Mouse (Mus musculus) E14TG2a.4 (cell line): ENCODE measurements around the gene 4930432M17Rik.

Source experiments
- CTCF ChIP-seq: conservative IDR thresholded peaks from 2 replicates; pipeline ENCODE4 v1.5.1; 2014; ENCODE audit warnings: low read length
- NANOG ChIP-seq: IDR thresholded peaks from 2 replicates; pipeline ENCODE4 v1.6.1; 2014; ENCODE audit warnings: borderline replicate concordance, low read length, mixed read lengths

DNA sequence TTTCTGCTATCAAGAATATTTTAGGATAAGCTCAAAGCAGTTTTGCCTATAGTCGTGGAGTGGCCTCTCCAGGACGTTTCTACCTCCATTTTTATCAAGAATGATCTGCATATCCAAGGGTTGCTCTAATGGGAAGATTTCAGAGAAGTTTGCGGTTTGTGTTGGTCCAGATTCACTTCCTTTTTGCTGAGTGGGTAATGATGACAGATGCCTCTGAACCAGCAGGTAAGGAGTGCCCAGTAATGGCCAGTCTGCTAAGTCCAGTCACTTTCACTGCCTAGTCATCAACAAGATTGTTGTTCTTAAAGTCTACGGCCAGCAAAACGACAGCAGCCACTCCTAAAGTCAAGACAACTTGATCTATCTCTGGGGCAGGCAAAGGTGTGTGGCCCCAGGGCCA lies 32.8 kb upstream of the 4930432M17Rik start:
- TF ChIP-seq CTCF (no peak), NANOG (no peak)
